Mouse (Mus musculus) monocyte, adult 5-6 weeks (primary cell): ENCODE measurements around the gene Ift57. TPM values are rescaled to one million over a fixed set of nuclear protein-coding genes. Genes with fewer than 3 reads are reported as not detected.
A peak's percentile ranks its signal among the peaks of the same experiment; 100 is the strongest.

Experiments used
- ATAC-seq: fragments of 153-309, 156-312 bp; replicated peaks from 2 replicates; pipeline ENCODE4 v1.8.0; 2017; ENCODE audit warnings: mild to moderate bottlenecking; ENCODE audit not compliant: low TSS enrichment, insufficient number of reproducible peaks, severe bottlenecking, poor library complexity, low FRiP score
- total RNA-seq: library from RNA; stranded (forward); fragments of 200-1000, 200-491, 200-594 nt; gene quantifications from 3 replicates; pipeline ENCODE4 v1.2.3, GENCODE M21; 2017

Gene Ift57
- 6.9 to 24.7 TPM (median 14.1 TPM) in 3 replicates for total RNA-seq

DNA sequence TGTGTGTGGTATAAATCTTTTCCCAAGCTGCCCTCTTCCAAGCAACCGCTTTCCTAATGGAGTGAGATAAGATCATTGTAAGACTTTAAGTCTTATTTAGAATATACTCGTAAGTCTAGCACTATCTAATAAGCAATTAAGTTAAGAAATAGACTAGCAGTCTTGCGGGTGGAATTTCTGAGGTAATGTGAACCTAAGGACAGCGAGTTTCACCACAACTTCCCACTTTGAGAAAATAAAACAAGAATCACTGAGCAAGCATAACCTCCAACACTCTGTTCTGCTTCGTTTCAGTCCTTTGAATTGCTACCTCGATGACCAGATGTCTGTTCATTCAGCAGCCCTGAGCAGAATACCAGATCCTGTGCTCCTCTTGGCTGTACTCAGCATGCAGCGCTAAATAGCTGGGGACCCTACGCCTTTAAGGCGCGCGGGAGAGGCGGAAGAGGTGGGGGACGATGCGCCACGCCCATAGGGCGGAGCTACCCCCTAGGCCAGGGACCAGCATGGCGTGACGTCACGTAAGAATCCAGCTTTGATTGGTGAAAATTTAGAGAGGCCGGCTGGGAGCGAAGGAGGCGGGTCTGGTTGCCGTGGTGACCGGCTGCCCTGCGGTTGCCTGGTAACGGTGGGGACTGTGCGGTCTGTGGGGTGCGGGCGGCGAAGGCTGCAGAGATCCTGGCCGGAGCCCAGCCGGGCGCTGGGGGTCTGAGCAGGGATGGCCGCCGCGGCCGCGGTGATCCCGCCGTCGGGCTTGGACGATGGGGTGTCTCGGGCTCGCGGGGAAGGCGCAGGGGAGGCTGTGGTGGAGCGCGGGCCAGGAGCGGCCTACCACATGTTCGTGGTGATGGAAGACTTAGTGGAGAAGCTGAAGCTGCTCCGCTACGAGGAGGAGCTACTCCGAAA, at the start of gene Ift57:
TSS of gene Ift57 (plus strand) at position 614 of the 906 bp plus-strand sequence.
- peak; percentile 99 for ATAC-seq

DNA sequence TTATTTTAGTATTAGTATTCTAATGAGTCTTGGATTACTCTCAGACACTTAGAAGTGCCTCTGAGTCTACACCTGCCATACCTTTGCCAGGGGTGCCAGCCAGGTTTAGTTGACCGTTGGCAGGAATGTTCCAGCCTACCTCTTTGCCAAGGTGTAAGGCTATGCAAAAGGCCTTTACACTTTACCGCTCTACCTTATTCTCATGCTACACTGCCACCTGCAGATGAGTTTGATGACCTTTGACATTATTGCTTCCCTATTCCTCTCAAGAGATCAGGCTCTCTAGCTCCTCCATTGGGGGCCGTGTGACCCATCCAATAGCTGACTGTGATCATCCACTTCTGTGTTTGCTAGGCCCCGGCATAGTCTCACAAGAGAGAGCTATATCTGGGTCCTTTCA, 41.9 kb upstream of the Ift57 start:
- ATAC-seq: no peak

DNA sequence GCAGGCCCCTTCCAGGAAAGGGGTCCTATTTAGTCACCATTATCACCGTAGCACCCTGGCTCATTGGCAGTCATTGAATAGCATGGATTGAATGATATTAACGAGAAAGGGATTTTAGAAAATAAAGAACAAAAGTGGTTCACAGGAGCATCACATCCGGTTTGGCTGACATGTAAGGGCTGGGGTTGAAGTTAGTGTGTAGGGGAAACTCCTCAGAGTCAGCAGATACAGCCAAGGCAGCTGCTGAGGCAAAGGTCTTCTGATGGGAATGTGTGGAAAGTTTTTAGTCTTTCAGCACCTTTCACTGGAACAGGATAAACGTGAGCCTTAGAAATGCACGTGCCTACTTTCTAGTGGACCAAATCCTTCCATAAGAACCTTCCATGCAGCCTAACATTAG, 41.0 kb upstream of the Ift57 start:
- no peak for ATAC-seq

DNA sequence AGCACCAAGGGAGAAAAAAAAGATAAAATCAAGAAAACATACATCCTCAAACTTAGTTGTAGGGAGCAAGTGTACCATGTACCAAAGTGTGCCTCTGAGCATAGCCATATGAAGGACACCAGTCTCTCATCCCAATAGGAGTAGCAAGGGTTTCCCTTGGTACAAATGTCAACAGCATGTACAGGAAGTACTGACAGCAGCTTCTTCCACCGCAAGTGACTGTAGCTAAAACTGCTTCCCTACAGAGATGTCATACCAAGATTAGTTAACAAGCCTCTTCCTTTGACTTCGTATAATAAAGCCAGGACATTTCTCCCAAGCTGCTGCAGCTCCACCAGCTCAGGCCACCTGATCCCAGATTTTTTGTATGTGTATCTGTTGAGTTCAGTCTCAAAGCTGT, 39.9 kb upstream of the Ift57 start:
- ATAC-seq: no peak

DNA sequence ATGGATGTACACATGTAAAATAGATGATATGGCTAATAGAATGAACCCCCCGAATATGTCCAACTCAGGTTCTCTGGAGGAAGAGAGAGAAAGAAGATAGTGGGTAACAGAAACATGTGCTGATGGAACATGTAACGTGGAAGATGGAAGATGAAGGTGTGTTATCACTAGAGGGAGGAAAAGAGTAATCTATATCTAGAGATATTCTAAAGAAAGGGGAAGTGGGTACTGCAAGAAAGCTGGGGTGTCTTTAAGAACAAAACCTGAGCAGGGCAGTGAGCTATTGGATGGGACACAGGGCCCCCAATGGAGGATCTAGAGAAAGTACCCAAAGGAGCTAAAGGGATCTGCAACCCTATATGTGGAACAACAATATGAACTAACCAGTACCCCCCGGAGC, 38.9 kb upstream of the Ift57 start:
- no peak for ATAC-seq

DNA sequence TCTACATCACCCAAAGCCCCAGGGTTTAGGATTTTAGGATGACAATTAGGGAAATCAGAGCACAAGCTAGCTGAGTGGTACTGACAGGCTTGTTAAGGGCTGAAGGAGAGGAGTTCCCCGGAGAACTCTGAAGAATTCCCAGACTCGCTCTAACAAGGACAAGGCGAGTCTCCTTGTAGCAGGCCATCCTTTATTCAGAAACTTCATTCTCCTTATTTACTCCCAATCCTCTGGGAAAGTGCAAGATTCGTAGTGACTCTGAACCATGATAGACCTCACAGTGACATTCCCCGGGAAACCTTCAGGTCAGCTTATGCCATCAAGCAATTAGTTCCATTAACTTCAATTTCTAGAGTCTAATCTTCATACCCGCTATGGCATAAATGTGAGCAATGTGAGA, 36.8 kb upstream of the Ift57 start:
- ATAC-seq: no peak

DNA sequence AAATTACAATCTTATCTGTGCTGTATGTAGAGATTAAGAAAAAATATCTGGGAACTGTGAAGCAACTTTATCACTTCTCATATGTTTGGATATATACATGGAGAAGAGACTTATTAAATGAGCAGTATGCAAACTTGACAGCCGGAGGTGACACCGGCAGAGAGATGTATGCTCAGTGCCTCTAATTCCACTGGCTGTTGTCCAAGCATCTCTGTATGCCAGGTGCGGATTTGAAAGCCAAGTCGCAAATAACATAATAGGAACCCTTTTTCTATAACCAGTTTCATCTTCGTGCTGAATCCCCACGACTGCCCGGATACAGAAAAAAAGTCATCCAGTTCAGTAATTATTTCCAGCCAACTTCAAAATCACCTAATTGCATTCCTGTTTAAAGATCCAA, 34.4 kb upstream of the Ift57 start:
- ATAC-seq: no peak

DNA sequence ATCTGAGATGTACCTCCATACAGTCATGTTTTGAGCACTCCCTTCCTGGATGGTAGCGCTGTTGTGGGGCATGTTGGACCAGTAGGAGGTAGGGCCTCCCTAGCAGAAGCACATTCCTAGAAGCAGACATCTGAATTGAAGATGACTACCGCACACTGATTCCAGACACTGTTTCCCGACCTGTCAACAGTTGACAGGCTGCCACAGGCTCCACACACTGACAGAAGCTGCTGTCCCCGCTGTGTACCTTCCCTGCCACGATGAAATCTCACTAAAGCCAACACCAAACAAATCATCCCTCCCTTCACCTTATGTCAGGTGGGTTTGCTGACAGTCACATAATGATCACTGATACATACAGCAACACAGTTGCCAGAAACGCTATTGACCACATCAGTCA, 19.4 kb upstream of the Ift57 start:
- no peak for ATAC-seq

DNA sequence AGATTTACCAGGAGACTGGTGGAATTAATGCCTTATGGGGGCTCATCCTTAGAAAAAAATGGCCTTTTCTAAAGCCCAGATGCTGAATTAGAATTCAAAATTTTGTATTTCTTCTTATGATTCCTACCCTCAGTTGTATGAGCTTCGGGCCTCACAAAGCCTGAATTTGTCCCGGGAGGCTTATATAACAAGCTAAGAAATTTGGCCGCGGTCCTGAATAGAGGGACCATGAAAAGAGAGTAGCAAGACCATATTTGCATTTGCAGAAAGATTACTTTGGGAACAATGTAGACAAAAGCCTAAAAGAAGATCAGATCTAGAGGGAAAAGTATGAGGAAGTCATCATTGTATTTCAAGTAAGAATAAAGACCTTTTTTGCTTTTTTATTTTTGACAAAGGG, 14.1 kb upstream of the Ift57 start:
- ATAC-seq: no peak

DNA sequence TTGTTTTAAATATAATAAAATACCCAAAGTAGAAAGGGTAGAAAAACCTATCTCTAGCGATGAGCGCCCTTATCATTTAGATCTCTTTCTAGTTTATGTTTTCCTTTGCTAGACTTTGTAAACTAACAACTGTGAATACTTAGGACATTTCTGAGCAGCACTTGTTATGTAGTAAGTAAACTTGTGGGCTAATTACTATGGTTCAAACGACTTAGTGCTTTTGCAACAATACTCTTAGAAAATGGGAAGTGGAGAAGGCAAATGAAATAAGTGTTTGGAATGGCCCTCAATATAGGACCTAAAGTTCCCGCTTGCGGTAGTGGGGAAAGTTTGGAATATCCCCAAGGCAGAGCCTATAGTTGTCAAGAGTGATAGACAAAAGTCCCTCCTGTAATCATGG, 788 bp downstream of the Ift57 start:
- no peak for ATAC-seq

DNA sequence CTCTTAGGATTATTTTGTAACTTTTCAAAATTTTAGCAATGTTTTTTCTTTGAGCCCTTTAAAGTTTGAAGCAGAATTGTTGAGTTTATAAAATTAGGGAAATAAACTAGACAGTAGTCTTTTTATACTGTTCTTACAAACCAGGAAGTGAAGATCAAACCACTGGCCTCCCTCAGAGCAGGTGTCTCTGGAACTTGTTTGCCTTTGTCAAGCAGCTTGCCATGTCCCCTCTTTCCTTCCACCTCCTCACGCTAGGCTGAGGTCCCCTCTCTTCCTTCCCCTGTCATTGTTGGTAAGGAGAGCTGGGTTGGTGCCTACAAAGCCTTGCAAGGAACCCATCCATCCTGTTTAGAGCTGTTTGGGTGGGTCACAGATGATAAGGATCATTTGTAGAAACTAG, 9.0 kb downstream of the Ift57 start:
- ATAC-seq: no peak

DNA sequence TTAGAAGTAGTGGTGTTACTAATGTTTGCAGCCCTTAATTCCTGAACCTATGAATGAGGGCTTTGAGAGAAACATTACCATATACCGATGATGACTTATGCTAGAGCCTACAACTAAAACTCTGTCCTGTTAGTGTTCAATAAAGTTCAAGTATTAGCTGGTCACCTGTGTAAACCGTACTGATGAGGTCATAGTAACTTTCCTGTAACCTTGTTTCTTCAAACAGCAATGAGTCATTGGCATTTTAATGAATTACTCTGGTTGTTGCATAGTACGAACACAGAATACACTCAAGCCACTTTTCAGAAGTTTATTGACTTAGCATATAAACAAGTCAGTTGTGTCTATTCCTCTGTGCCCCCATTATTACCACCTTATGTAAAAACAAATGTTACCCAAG, 11.2 kb downstream of the Ift57 start:
- no peak for ATAC-seq

DNA sequence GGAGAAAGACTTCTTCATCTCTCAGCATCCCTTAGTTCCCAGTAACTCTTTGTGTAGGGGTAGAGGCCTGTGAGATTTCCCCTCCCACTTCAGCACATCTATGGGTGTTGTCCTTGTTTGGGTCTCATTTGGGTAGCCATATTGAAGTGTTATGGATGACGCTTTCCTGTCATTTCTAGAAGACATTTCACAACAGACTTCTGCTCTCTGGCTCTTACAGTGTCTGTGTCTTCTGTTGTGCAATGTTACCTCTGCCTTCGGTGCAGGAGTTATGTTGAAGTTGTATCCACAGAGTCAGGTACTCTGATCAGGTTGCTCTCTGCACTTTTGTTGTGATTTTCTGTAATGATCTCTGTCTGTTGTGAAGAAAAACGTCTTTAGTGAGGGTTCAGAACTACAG, 14.3 kb downstream of the Ift57 start:
- 0 out of 2 replicates have a peak, but pooled peaks have one; percentile 22 for ATAC-seq

DNA sequence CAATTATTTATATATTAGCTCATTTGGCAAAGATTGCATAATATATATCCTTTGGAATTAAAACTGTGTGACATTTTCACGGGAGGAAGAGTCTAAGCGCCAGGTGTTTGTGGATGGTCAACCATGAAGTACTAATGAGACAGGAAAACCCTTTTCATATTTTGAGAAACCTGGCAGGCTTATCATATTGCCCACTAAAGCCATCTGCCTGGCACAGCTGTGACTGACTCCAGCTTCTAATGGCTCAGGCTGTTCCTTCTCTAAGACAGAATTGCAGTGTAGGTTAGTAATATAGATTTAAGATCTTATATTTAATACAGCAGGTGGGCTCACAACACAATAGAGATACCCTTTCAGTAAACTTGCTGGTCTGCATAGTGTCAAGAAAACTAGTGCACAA, 21.6 kb downstream of the Ift57 start:
- no peak for ATAC-seq

DNA sequence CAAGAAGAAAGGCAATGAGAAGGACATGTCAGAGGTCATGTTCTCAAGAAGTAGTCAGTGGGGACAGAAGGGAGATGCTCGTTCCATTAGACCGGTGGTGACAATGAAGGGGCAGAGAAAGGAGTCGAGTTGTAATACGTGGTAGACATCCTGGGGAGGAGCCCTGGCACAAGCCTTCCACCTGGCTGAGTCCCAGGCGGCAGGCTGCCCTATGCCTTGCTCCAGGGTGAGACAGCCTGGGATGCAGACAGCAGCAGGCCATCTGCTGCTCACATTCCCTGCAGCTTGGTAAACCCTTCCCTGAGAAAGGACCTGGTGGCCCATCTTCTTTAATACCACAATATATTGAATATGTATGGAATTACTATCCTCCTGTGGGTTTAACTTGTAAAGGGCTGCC, 22.6 kb downstream of the Ift57 start:
- no peak for ATAC-seq

DNA sequence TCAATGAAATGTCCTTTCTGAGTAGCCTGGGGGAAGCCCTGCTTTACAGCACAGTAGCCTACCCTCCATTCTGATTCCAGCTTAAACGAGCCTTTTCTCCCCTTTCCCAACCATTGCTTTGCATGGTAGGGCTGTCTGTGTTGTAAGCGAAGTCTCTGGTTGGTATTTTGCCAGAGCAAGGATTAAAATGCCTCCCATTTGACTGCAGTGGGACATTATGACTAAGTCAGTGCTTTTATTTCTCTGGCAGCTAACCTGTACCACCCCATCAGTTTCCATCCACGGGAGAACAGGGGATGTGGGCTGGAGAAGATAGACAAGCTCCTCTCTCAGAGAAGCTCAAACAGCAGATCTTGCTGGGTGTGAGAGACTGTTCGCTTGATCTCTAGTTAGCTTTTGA, 24.2 kb downstream of the Ift57 start:
- no peak for ATAC-seq

DNA sequence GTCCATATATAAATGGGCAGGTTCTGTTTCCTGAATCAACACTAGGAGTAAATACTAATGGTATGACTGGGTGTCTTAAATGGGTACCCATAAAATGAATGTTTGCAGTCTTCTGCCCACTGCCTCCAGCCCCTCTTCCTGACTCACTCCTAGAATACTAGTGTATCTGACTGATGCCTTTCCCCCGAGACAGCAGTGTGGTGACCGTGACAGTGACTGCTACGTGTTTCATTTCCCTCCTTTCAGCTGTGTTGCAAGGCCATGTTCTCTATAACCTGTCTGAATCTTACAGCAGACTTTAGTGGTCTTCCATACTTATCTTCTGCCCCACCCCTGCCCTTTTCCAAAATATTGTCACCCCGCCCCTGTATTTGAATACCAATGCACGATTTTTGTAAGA, 25.2 kb downstream of the Ift57 start:
- ATAC-seq: no peak

DNA sequence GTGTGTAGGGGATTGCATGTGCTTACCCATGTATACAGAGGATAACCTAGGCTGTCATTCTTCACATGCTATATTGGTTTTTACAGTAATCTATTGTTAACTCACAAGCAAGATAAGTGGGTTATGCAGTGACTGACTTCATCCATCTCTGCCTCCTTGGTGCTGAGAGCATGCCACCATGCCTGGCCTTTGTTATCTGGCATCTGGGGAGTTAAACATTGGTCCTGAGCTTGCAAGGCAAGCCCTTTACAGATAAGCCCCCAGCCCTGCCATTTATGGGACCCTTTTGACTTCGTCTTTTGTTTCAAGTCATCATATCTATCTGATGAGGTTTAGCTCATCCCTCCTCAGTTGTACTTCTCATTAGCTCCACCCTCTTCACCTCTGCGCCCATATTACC, 25.9 kb downstream of the Ift57 start:
- ATAC-seq: no peak

DNA sequence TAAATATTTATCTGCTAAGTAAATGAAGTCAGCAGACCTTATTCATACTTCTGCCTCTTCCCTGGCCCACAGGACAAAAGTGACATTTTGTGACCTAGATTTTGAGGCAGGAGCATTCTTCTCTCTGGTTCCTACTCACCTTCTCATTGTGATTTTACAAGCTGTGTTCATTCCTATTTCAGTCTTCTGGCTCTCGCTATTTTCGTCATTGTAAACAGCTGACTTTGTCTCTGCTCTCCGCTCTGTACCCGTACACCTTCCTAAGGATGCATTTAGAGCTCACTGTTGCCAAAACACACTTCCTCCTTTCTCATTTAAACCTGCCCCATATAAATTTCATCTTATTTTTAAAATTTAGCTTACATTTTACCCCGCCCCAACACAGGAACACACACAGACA, 26.4 kb downstream of the Ift57 start:
- ATAC-seq: no peak

DNA sequence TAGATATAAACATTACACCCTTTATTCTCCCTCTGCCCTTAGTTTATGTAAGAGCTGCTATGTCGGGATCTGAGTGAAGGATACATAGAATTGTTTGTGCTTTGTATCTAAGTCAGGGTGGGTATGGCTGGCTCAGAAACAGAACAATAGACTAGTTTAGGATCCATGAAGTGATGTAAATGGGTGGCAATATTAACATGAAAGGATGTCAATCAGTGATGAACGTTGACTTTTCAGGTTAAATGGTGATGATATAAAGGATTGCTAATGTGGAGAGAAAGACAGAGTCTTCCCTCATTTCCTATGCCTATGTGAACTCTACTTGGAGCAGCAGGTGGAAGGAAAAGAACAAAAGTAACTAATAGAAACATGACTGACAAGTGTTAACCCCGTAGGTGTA, 27.2 kb downstream of the Ift57 start:
- no peak for ATAC-seq

DNA sequence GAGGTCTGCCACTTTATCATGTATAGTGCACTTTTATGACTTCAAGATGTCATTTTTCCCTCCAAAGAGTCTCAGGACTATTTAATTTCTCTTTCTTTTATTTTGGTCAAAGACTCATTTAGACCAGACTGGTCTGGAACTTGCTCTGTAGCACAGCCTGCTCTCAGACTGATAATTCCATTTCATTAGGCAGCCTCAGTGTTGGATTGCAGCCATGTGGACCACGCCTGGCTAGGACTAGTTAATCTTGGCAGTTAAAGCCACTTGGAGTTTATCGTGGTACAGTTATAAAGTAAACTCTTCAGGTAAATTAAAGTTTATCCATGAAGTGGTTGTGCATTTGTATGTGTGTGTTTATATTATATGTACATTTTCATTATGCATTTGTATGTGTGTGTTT, 27.7 kb downstream of the Ift57 start:
- no peak for ATAC-seq
